In the genomic region with DNA sequence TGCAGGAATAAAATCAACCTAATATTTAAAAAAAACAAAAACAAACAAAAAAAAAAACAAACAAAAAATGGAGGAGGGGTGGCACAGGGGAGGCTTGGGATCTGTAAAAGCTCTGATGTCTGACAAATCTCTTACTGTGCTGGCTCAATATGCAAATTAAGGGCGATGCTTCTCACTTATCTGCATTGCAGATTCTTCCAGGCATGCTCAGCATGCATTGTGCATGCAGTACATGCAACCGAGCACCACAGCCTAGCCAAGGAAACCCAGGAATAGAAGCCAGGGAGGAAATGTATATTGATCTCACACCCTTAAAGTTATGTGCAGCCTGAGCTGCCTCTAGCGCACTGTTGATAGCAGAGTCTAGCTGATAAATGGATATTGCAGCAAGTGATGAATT, we compare ENCODE assay signal across 14 mouse cellular contexts. TPM values are rescaled to one million over a fixed set of nuclear protein-coding genes. Genes with fewer than 3 reads are reported as not detected.
A peak's percentile ranks its signal among the peaks of the same experiment; 100 is the strongest.
DNase-seq lines count a peak whose midpoint lies in the region; ATAC-seq lines count a peak whose summit lies in the region.
"Had no signal": no experiment of that assay in that cellular context is flagged by ENCODE, and none has a peak within 500 bp of the region (broad histone marks: within the 10 kb centered on the region; RNA-seq: fewer than 3 reads in every experiment).

No protein-coding gene starts in this region.

- no peak overlapping the region for H3K9ac ChIP-seq in kidney, embryonic 15.5 days
- H3K9ac ChIP-seq in forebrain, embryonic 12.5 days, result no peak overlapping the region
- H3K9ac ChIP-seq in hindbrain, embryonic 13.5 days, result no peak overlapping the region; the same call in 1 of the 2 replicates
- H3K9ac ChIP-seq in neural tube, embryonic 12.5 days, result no peak overlapping the region

- H3K27me3 ChIP-seq in kidney, embryonic 15.5 days, result no peaks in the 10 kb centered on the region
- no peaks in the 10 kb centered on the region for H3K27me3 ChIP-seq in forebrain, embryonic 12.5 days
- H3K27me3 ChIP-seq in hindbrain, embryonic 13.5 days, result no peaks in the 10 kb centered on the region
- no peaks in the 10 kb centered on the region for H3K27me3 ChIP-seq in neural tube, embryonic 12.5 days (replicated peaks)

- H3K4me3 ChIP-seq in kidney, embryonic 15.5 days (replicated peaks), result no peak overlapping the region
- no peak overlapping the region for H3K4me3 ChIP-seq in forebrain, embryonic 12.5 days (replicated peaks)
- no peak overlapping the region; the same call in 1 of the 2 replicates for H3K4me3 ChIP-seq in hindbrain, embryonic 13.5 days
- no peak overlapping the region for H3K4me3 ChIP-seq in neural tube, embryonic 12.5 days

- peaks cover 9% of the 10 kb centered on the region; the same call in 1 of the 2 replicates for H3K4me1 ChIP-seq in kidney, embryonic 15.5 days
- H3K4me1 ChIP-seq in forebrain, embryonic 12.5 days, result peaks cover 15% of the 10 kb centered on the region
- H3K4me1 ChIP-seq in hindbrain, embryonic 13.5 days (replicated peaks), result peaks cover 15% of the 10 kb centered on the region
- no peaks in the 10 kb centered on the region for H3K4me1 ChIP-seq in neural tube, embryonic 12.5 days

- no peaks in the 10 kb centered on the region for H3K9me3 ChIP-seq in kidney, embryonic 15.5 days (replicated peaks)
- no peaks in the 10 kb centered on the region for H3K9me3 ChIP-seq in forebrain, embryonic 12.5 days
- H3K9me3 ChIP-seq in hindbrain, embryonic 13.5 days, result no peaks in the 10 kb centered on the region
- H3K9me3 ChIP-seq in neural tube, embryonic 12.5 days, result no peaks in the 10 kb centered on the region

- peak overlapping the region; percentile 37; the same call in 1 of the 2 replicates for H3K4me2 ChIP-seq in kidney, embryonic 15.5 days
- no peak overlapping the region for H3K4me2 ChIP-seq in forebrain, embryonic 12.5 days
- H3K4me2 ChIP-seq in hindbrain, embryonic 13.5 days, result peak overlapping the region; percentile 55
- H3K4me2 ChIP-seq in neural tube, embryonic 12.5 days (replicated peaks), result peak overlapping the region; percentile 51; the same call in 1 of the 2 replicates

- DNase-seq in kidney, adult 8-10 months, result no peak
- no peak for DNase-seq in left cerebral cortex, adult 8-10 months (ENCODE audit: low spot score in 2 of 2)
- no peak for DNase-seq in kidney, adult 18-20 months
- DNase-seq: heart, postnatal 14 days; kidney, postnatal 36 days; right cerebral cortex, postnatal 4 days had no signal

- H3K27ac ChIP-seq in kidney, embryonic 15.5 days, result no peak overlapping the region
- H3K27ac ChIP-seq in forebrain, embryonic 12.5 days, result no peak overlapping the region
- H3K27ac ChIP-seq in hindbrain, embryonic 13.5 days, result peak overlapping the region; percentile 81
- no peak overlapping the region for H3K27ac ChIP-seq in neural tube, embryonic 12.5 days

- no peaks in the 10 kb centered on the region for H3K36me3 ChIP-seq in kidney, embryonic 15.5 days
- no peaks in the 10 kb centered on the region for H3K36me3 ChIP-seq in forebrain, embryonic 12.5 days (replicated peaks)
- no peaks in the 10 kb centered on the region for H3K36me3 ChIP-seq in hindbrain, embryonic 13.5 days
- H3K36me3 ChIP-seq in neural tube, embryonic 12.5 days, result no peaks in the 10 kb centered on the region

- no peak for ATAC-seq in kidney, embryonic 15.5 days (replicated peaks; ENCODE audit: low FRiP score)
- peak; percentile 90 for ATAC-seq in forebrain, embryonic 12.5 days (ENCODE audit: low FRiP score)
- ATAC-seq in hindbrain, embryonic 13.5 days (ENCODE audit: low FRiP score), result peak; percentile 91
- peak; percentile 86 for ATAC-seq in neural tube, embryonic 12.5 days (ENCODE audit: low FRiP score, low read depth)
- ATAC-seq: activated CD4-positive, CD25-positive, alpha-beta regulatory T cell, adult 4 months had no signal

- WGBS in kidney, embryonic 15.5 days, result 41% methylated on average over 3 of the region's 3 CpGs
- 30% methylated on average over 3 of the region's 3 CpGs for WGBS in forebrain, embryonic 12.5 days
- WGBS in hindbrain, embryonic 13.5 days, result 15% methylated on average over 3 of the region's 3 CpGs
- 31% methylated on average over 3 of the region's 3 CpGs for WGBS in neural tube, embryonic 12.5 days

RNA-seq across cellular contexts. Expression of a gene that starts 51.3 kb away (rescaled TPM):
- polyA plus RNA-seq in kidney, embryonic 15.5 days (2015; fragmentation: Nextera tagmentation; extraction: Ambion mirVana), result 0.10 and 0.12 TPM in 2 replicates
- polyA plus RNA-seq in forebrain, embryonic 12.5 days (2016; fragmentation: Nextera tagmentation; extraction: Ambion mirVana), result 0.14 and 0.26 TPM in 2 replicates
- 0.62 and 1.0 TPM in 2 replicates for polyA plus RNA-seq in hindbrain, embryonic 13.5 days (2015; fragmentation: Nextera tagmentation; extraction: Ambion mirVana)
- 0.47 and 0.72 TPM in 2 replicates for polyA plus RNA-seq in neural tube, embryonic 12.5 days (2016; fragmentation: Nextera tagmentation; extraction: Ambion mirVana)
- total RNA-seq in left cerebral cortex, adult 8-10 months (2022), result 1 to 10 TPM; 5.2 to 7.8 (median 6.6) TPM
- total RNA-seq: common myeloid progenitor, adult 5-6 weeks; heart, postnatal 14 days had no signal
- polyA plus RNA-seq: activated CD4-positive, CD25-positive, alpha-beta regulatory T cell, adult 4 months; lung, postnatal 0 days; testis, adult 2 months had no signal
